8 mouse cellular contexts compared by ENCODE assay signal in the genomic region with DNA sequence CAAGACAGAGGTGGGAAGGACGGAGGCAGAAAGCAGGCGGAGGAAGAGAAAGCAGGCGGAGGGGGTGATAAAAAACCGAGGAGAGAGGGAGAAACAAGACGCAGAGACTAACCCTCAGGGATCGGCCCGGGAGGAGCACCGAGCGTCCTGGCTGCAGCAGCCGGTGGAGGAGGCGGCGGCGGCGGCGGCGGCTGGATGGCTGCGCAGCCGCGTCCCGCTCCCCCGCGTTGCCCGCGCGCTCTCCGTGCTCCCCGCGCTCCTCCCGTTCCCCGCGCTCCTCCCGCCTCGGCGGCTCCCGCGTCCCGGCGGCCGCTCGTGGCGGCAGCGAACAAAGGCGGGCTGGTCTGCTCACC. TPM values are rescaled to one million over a fixed set of nuclear protein-coding genes. Genes with fewer than 3 reads are reported as not detected.
DNase-seq lines count a peak whose midpoint lies in the region; ATAC-seq and TF ChIP-seq lines count a peak whose summit lies in the region.

No protein-coding gene starts in this region.

- under 1% methylated on average over 22 of the region's 43 CpGs for WGBS in embryonic facial prominence, embryonic 14.5 days
- WGBS in lung, postnatal 0 days = 0% methylated on average over 9 of the region's 43 CpGs
- WGBS in stomach, embryonic 15.5 days = under 1% methylated on average over 35 of the region's 43 CpGs

- H3K4me2 ChIP-seq in embryonic facial prominence, embryonic 14.5 days (ENCODE audit: low read depth, low read length) = peak overlapping the region; percentile 76
- H3K4me2 ChIP-seq in lung, postnatal 0 days (replicated peaks; ENCODE audit: low read depth, low read length) = peak overlapping the region; percentile 78
- H3K4me2 ChIP-seq in stomach, embryonic 15.5 days = peak overlapping the region; percentile 82

- H3K9me3 ChIP-seq in embryonic facial prominence, embryonic 14.5 days (ENCODE audit: control insufficient read depth, low read length) = no peaks in the 10 kb centered on the region
- no peaks in the 10 kb centered on the region for H3K9me3 ChIP-seq in lung, postnatal 0 days (ENCODE audit: low read length)
- H3K9me3 ChIP-seq in stomach, embryonic 15.5 days = no peaks in the 10 kb centered on the region

- H3K27ac ChIP-seq in embryonic facial prominence, embryonic 14.5 days (replicated peaks; ENCODE audit: low read depth, low read length) = no peak overlapping the region
- peak overlapping the region; percentile 32; the same call in 1 of the 2 replicates for H3K27ac ChIP-seq in lung, postnatal 0 days (ENCODE audit: low read length)
- H3K27ac ChIP-seq in stomach, embryonic 15.5 days = peak overlapping the region; percentile 77

- ATAC-seq in embryonic facial prominence, embryonic 14.5 days (ENCODE audit: low read depth) = peak; percentile 38
- peak; percentile 47 for ATAC-seq in lung, postnatal 0 days
- peak; percentile 41; the same call in 1 of the 2 replicates for ATAC-seq in stomach, embryonic 15.5 days (ENCODE audit: insufficient read depth, low FRiP score, low read depth)
- no peak for ATAC-seq in megakaryocyte-erythroid progenitor cell, adult 5-6 weeks (replicated peaks; ENCODE audit: low FRiP score, low TSS enrichment, poor library complexity, severe bottlenecking)

- TF ChIP-seq CTCF in lung, postnatal 0 days (IDR thresholded peaks at IDR 0.05) = no peak

- DNase-seq in layer of hippocampus, adult 11-12 months (ENCODE audit: low spot score) = peak; percentile 55
- no peak for DNase-seq in layer of hippocampus, adult 9-11 months
- peak; percentile 5 for DNase-seq in T-cell, adult 2 months (ENCODE audit: low spot score)
- peak; percentile 56 for DNase-seq in embryonic facial prominence, embryonic 14.5 days (ENCODE audit: low spot score)
- DNase-seq in induced T-regulatory cell, adult 2 months (ENCODE audit: low read depth) = peak; percentile 15
- peak; percentile 53 for DNase-seq in lung, postnatal 0 days (ENCODE audit: low spot score)

- no peak for TF ChIP-seq EP300 in lung, postnatal 0 days (IDR thresholded peaks at IDR 0.05)

- H3K36me3 ChIP-seq in embryonic facial prominence, embryonic 14.5 days (ENCODE audit: control insufficient read depth, insufficient read depth, low read length) = no peaks in the 10 kb centered on the region
- H3K36me3 ChIP-seq in lung, postnatal 0 days (ENCODE audit: insufficient read depth, low read length) = no peaks in the 10 kb centered on the region
- no peaks in the 10 kb centered on the region for H3K36me3 ChIP-seq in stomach, embryonic 15.5 days

- peaks cover 55% of the 10 kb centered on the region for H3K27me3 ChIP-seq in embryonic facial prominence, embryonic 14.5 days (replicated peaks; ENCODE audit: control insufficient read depth, insufficient read depth, low read length)
- H3K27me3 ChIP-seq in lung, postnatal 0 days (replicated peaks; ENCODE audit: insufficient read depth, low read length) = peaks cover 28% of the 10 kb centered on the region
- peaks cover 33% of the 10 kb centered on the region for H3K27me3 ChIP-seq in stomach, embryonic 15.5 days (replicated peaks)

- H3K9ac ChIP-seq in embryonic facial prominence, embryonic 14.5 days (ENCODE audit: low read depth, low read length) = peak overlapping the region; percentile 77
- peak overlapping the region; percentile 23; the same call in 1 of the 2 replicates for H3K9ac ChIP-seq in lung, postnatal 0 days (replicated peaks; ENCODE audit: low read depth)
- peak overlapping the region; percentile 51; the same call in 1 of the 2 replicates for H3K9ac ChIP-seq in stomach, embryonic 15.5 days

- H3K4me1 ChIP-seq in embryonic facial prominence, embryonic 14.5 days (ENCODE audit: control insufficient read depth, insufficient read depth, low read length) = peaks cover 11% of the 10 kb centered on the region
- peaks cover 4% of the 10 kb centered on the region; the same call in 1 of the 2 replicates for H3K4me1 ChIP-seq in lung, postnatal 0 days (ENCODE audit: insufficient read depth, low read depth, low read length)
- peaks cover 36% of the 10 kb centered on the region for H3K4me1 ChIP-seq in stomach, embryonic 15.5 days

- H3K4me3 ChIP-seq in embryonic facial prominence, embryonic 14.5 days (ENCODE audit: low read depth, low read length) = peak overlapping the region; percentile 83
- peak overlapping the region; percentile 72 for H3K4me3 ChIP-seq in lung, postnatal 0 days (ENCODE audit: low read depth, low read length)
- H3K4me3 ChIP-seq in stomach, embryonic 15.5 days (replicated peaks) = peak overlapping the region; percentile 89

RNA-seq across cellular contexts. Expression of gene Cux2, which starts 0.3 kb away (rescaled TPM):
- 2.8 and 3.0 TPM in 2 replicates for polyA plus RNA-seq in embryonic facial prominence, embryonic 14.5 days (2014; fragmentation: Nextera tagmentation; extraction: Ambion mirVana)
- polyA plus RNA-seq in lung, postnatal 0 days (2015; fragmentation: Nextera tagmentation; extraction: Ambion mirVana) = 0.47 and 0.75 TPM in 2 replicates
- polyA plus RNA-seq in stomach, embryonic 15.5 days (2015; fragmentation: Nextera tagmentation; extraction: Ambion mirVana) = 5.8 and 6.2 TPM in 2 replicates
- not detected in 2 replicates for total RNA-seq in megakaryocyte-erythroid progenitor cell, adult 5-6 weeks (2014; fragmentation: Nextera tagmentation)
- total RNA-seq in megakaryocyte-erythroid progenitor cell, adult 5-6 weeks (2017) = not detected in 2 replicates

RNA-seq across cellular contexts. Expression of gene Myl2, which starts 51.1 kb away (rescaled TPM):
- polyA plus RNA-seq in embryonic facial prominence, embryonic 14.5 days (2014; fragmentation: Nextera tagmentation; extraction: Ambion mirVana) = 37.4 and 56.5 TPM in 2 replicates
- 2.8 and 3.5 TPM in 2 replicates for polyA plus RNA-seq in lung, postnatal 0 days (2015; fragmentation: Nextera tagmentation; extraction: Ambion mirVana)
- polyA plus RNA-seq in stomach, embryonic 15.5 days (2015; fragmentation: Nextera tagmentation; extraction: Ambion mirVana) = 4.6 and 12.9 TPM in 2 replicates
- not detected in 2 replicates for total RNA-seq in megakaryocyte-erythroid progenitor cell, adult 5-6 weeks (2014; fragmentation: Nextera tagmentation)
- not detected in 2 replicates for total RNA-seq in megakaryocyte-erythroid progenitor cell, adult 5-6 weeks (2017)

Comparison
In these comparisons a context has a peak if more than half of its experiments do, and no peak if none do; other contexts are left out.
1. H3K9ac ChIP-seq: peak in every context shown above with its lines; median percentile 77 in embryonic facial prominence, embryonic 14.5 days; 51 in stomach, embryonic 15.5 days; 23 in lung, postnatal 0 days.